Mouse (Mus musculus): ENCODE data around the gene Tbc1d1. TPM values are rescaled to one million over a fixed set of nuclear protein-coding genes. Genes with fewer than 3 reads are reported as not detected.

Tbc1d1 gene
- 17.5 and 18.1 TPM in 2 replicates for polyA plus RNA-seq (2015; fragmentation: Nextera tagmentation; extraction: Ambion mirVana)

DNA sequence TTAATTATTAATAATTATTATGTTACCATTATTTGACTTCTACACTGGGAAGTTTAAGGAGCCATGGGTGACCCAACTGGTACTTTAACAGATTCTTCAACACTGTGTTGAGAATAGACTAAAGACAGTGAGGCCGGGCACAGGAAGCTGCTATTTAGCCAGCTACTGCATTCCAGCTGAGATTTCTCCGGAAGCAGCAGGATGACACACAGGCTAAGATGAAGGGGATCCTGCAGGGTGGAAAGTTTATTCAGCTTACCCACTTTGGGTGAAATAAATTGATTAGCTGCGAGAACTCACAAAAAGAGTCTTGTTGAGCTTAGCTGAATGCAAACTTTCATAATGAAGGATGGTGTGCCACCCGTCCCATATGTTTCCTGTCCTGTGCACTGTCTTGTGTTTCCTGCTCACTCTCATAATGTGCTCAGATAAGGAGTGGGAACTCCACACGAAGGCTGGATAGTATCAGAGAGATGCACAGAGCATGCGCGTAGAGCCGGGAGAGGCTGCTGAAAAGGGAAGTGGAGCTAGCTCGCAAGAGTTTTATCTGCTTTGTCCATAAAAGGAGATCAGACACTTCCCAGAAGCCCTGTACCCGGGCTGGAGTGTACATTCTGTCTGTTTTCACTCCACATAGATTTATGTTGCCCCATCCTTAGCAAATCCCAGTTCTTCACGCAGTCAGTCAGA, at the start of gene Tbc1d1:
Tbc1d1 (plus strand) TSS at position 445 of the 690 bp plus-strand sequence.
- Histone ChIP-seq H3K4me2 (replicated peaks) (peak within 1 kb of the TSS; percentile 32), H3K27me3 (peaks cover 25% of the 10 kb centered on the region), H3K9ac (0 out of 2 replicates have a peak within 1 kb of the TSS, but pooled peaks have one; percentile 15), H3K27ac (replicated peaks) (0 out of 2 replicates have a peak within 1 kb of the TSS, but pooled peaks have one; percentile 22), H3K4me3 (replicated peaks) (0 out of 2 replicates have a peak within 1 kb of the TSS, but pooled peaks have one; percentile 6), H3K36me3 (no peaks in the 10 kb centered on the region), H3K9me3 (replicated peaks) (no peaks in the 10 kb centered on the region), H3K4me1 (peaks cover 17% of the 10 kb centered on the region)
- 32% methylated on average over 11 of the region's 11 CpGs for WGBS
- no peak for ATAC-seq (ENCODE audit: insufficient number of reproducible peaks, low FRiP score, low TSS enrichment, low read depth)

DNA sequence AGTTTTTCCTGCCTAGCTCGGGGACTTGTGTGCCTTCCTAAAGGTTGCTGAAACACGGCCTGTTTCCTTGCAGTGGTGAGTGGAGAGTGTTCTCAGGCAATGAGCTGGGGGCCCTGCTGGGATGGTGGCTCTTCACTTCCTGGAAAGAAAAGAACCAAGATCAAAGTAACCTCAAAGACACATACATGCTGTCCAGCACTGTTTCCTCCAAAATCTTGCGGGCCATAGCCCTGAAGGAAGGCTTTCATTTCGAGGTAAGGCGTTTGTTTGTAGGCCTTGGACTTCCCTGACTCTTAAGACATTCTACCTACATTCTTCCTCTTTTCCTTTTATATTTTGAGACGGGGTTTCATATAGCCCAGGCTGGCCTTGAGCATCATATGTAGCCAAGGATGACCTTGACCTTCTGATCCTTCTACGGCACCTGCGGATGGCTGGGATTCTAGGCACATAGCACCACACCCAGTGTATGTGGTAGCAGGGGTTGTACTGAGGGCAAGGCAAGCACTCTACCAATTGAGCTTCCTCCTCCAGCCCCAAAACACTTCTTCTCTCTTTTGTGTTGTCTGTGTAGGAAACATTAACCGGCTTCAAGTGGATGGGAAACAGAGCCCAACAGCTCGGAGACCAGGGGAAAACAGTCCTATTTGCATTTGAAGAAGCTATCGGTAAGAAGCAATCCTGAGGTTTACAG, 48.4 kb upstream of the Tbc1d1 start:
- no peak for ATAC-seq (ENCODE audit: insufficient number of reproducible peaks, low FRiP score, low TSS enrichment, low read depth)
- Histone ChIP-seq H3K9me3 (replicated peaks) (no peaks in the 10 kb centered on the region), H3K4me2 (replicated peaks) (no peak overlapping the region), H3K9ac (no peak overlapping the region), H3K4me3 (replicated peaks) (no peak overlapping the region), H3K4me1 (no peaks in the 10 kb centered on the region), H3K27ac (replicated peaks) (no peak overlapping the region), H3K36me3 (peaks cover 60% of the 10 kb centered on the region), H3K27me3 (no peaks in the 10 kb centered on the region)
- 91% methylated on average over 11 of the region's 11 CpGs for WGBS

DNA sequence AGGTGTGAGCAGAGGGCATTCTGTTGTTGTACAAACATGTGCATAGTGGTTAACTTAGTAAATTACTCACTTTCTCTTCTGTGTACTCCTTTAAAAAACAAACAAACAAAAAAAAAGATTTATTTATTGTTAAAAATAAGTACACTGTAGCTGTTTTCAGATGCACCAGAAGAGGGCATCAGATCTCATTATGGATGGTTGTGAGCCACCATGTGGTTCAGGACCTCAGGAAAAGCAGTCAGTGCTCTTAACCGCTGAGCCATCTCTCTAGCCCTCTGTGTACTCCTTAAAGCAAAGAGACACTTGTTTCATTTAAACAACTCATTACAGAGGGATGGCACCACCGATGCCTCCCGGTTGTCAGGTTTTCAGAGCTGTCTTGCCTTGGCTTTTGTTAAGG, 46.9 kb upstream of the Tbc1d1 start:
- peaks cover 64% of the 10 kb centered on the region for H3K36me3 ChIP-seq
- no peak overlapping the region for H3K9ac ChIP-seq

DNA sequence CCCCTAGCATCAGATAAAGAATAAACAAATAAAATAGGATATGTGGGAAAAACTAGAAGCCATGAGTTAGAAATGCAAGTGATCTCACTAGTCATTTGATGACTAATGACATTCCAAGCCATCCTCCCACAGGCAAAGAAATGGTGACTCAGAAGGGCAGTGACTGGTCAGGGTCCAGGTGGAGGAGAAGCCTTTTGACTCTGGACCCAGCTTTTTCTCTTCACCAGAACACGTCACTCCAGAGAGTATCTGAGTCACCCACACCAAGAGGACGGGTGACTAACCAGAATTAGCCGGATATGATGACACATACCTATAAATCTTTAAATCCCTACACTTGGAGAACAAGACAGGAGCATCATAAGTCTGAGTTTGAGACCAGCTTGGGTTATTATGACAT, 43.7 kb upstream of the Tbc1d1 start:
- no peak for ATAC-seq (ENCODE audit: insufficient number of reproducible peaks, low FRiP score, low TSS enrichment, low read depth)
- H3K27me3 ChIP-seq: no peaks in the 10 kb centered on the region
- H3K4me1 ChIP-seq: no peaks in the 10 kb centered on the region
- H3K4me2 ChIP-seq (replicated peaks): no peak overlapping the region
- no peak overlapping the region for H3K27ac ChIP-seq (replicated peaks)
- 0 out of 2 replicates have a peak, but pooled peaks cover 9% of the 10 kb centered on the region for H3K9me3 ChIP-seq (replicated peaks)
- WGBS: 74% methylated on average over 3 of the region's 3 CpGs
- H3K36me3 ChIP-seq: peaks cover 74% of the 10 kb centered on the region
- no peak overlapping the region for H3K4me3 ChIP-seq (replicated peaks)
- no peak overlapping the region for H3K9ac ChIP-seq

More for the DNA sequence above, 46.9 kb upstream of the Tbc1d1 start:
- H3K27ac ChIP-seq (replicated peaks): no peak overlapping the region
- 75% methylated on average over 3 of the region's 3 CpGs for WGBS
- no peaks in the 10 kb centered on the region for H3K27me3 ChIP-seq
- ATAC-seq (ENCODE audit: insufficient number of reproducible peaks, low FRiP score, low TSS enrichment, low read depth): no peak
- H3K4me2 ChIP-seq (replicated peaks): no peak overlapping the region
- no peaks in the 10 kb centered on the region for H3K4me1 ChIP-seq
- no peaks in the 10 kb centered on the region for H3K9me3 ChIP-seq (replicated peaks)
- H3K4me3 ChIP-seq (replicated peaks): no peak overlapping the region

DNA sequence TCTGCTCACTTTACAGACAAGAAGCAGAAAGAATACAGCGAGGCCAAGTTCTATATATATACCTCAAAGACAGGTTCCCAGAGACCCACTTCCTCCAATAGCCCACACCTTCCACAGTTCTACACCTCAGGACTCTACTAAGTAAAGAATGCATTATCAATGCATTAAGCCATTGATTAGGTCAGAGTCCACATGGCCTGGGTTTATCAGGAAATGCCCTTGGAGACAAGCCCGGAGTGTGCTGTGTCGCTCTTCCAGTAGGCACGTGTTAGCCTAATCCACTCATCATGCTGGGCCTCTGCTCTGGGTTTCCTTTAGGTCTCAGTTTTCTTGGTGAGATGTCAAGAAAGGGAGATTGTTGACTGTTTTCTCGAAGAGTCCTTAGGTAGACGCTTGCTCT, 41.9 kb upstream of the Tbc1d1 start:
- Histone ChIP-seq H3K9me3 (replicated peaks) (0 out of 2 replicates have a peak, but pooled peaks cover 10% of the 10 kb centered on the region), H3K27me3 (no peaks in the 10 kb centered on the region), H3K4me2 (replicated peaks) (no peak overlapping the region), H3K9ac (no peak overlapping the region), H3K4me3 (replicated peaks) (no peak overlapping the region), H3K4me1 (no peaks in the 10 kb centered on the region), H3K36me3 (peaks cover 63% of the 10 kb centered on the region), H3K27ac (replicated peaks) (no peak overlapping the region)
- ATAC-seq (ENCODE audit: insufficient number of reproducible peaks, low FRiP score, low TSS enrichment, low read depth): no peak
- 94% methylated on average over 6 of the region's 6 CpGs for WGBS

DNA sequence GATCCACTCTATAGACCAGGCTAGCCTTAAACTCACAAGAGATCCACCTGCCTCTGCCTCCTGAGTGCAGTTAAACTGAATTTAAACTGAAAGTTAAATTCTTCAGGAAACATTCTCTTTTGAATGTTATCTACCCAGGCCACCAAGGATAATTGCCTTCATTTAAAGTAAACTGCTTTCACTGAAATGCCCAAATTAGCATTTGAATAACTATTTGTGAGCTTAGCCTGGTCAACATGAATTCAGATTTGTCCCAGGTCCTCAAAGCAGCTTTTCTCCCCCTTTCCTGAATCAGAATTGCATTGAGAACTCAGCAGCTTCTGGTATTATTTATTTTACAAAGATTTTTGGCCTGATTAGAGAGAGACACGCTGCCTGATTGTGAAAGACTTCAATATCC, 38.9 kb upstream of the Tbc1d1 start:
- no peak overlapping the region for H3K4me2 ChIP-seq (replicated peaks)
- H3K27ac ChIP-seq (replicated peaks): no peak overlapping the region
- no peak overlapping the region for H3K4me3 ChIP-seq (replicated peaks)
- no peaks in the 10 kb centered on the region for H3K27me3 ChIP-seq
- WGBS: 79% methylated on average over 1 of the region's 1 CpGs
- H3K4me1 ChIP-seq: no peaks in the 10 kb centered on the region
- no peak overlapping the region for H3K9ac ChIP-seq
- H3K36me3 ChIP-seq: peaks cover 48% of the 10 kb centered on the region
- no peak for ATAC-seq (ENCODE audit: insufficient number of reproducible peaks, low FRiP score, low TSS enrichment, low read depth)
- 0 out of 2 replicates have a peak, but pooled peaks cover 10% of the 10 kb centered on the region for H3K9me3 ChIP-seq (replicated peaks)

DNA sequence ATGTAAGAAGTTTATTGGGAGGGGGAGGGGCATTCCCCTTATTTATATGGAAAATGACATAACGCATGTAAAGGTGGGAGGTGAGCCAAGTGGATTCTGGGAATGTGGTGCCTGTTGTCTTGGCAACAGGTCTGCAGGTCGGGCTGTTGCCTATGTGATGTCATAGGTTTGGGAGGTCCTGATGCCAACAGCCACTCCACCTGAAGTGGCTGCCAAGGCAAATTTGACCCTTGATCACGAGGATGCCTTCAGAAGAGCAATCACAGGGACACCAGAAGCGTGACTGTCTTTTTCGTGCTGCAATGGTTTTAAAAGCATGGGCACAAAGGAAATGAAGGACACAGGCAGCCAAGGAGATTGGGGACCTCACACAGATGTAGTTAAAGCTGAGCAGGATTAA, 30.3 kb upstream of the Tbc1d1 start:
- H3K27ac ChIP-seq (replicated peaks): no peak overlapping the region
- WGBS: 78% methylated on average over 5 of the region's 5 CpGs
- ATAC-seq (ENCODE audit: insufficient number of reproducible peaks, low FRiP score, low TSS enrichment, low read depth): no peak

DNA sequence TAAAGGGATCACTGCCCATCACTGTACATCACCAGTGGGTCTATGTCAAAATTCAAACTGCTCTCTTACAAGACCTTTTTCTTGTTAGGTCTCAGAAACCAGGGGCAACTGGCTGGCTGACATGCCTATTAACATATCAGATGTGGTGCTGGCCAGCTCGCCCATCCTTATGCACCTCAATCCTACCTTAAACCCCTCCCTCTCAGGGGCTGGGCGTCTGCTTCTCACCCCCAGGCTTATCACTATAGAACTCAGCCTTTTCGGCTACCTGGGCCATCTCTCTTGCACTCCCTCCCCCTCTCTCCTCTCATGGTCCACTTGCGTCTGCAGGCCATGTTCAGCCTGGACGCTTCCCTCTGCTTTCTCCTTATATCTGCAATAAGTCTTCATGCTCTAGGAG, 24.6 kb upstream of the Tbc1d1 start:
- Histone ChIP-seq H3K9me3 (replicated peaks) (no peaks in the 10 kb centered on the region), H3K27me3 (no peaks in the 10 kb centered on the region), H3K4me3 (replicated peaks) (no peak overlapping the region), H3K4me2 (replicated peaks) (no peak overlapping the region), H3K36me3 (peaks cover 11% of the 10 kb centered on the region), H3K4me1 (no peaks in the 10 kb centered on the region), H3K27ac (replicated peaks) (no peak overlapping the region), H3K9ac (no peak overlapping the region)
- ATAC-seq (ENCODE audit: insufficient number of reproducible peaks, low FRiP score, low TSS enrichment, low read depth): no peak
- 61% methylated on average over 5 of the region's 5 CpGs for WGBS

More for the DNA sequence above, 30.3 kb upstream of the Tbc1d1 start:
- H3K4me1 ChIP-seq: no peaks in the 10 kb centered on the region
- H3K36me3 ChIP-seq: peaks cover 16% of the 10 kb centered on the region
- H3K27me3 ChIP-seq: no peaks in the 10 kb centered on the region
- H3K4me3 ChIP-seq (replicated peaks): no peak overlapping the region
- no peak overlapping the region for H3K9ac ChIP-seq
- no peak overlapping the region for H3K4me2 ChIP-seq (replicated peaks)
- H3K9me3 ChIP-seq (replicated peaks): no peaks in the 10 kb centered on the region

DNA sequence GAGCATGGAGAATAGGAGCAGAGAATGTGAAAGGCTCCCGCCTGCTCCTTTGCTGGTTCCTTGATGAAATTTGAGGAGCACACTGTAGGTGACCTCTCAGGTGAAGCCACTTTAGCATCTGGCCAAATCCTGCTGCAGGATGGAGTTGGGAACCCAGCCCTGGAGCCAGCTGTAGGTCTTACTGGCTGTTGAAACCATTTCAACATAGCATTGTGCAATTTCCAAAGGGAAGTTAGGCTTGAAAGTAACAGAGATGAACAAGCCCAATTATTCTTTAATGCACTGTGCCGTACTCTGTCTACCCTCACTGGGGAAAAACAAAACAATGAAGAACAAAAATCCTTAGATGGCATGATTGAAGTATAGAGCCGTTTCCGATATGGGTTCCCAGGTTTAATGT, 22.2 kb upstream of the Tbc1d1 start:
- Histone ChIP-seq H3K9ac (no peak overlapping the region), H3K4me3 (replicated peaks) (no peak overlapping the region), H3K4me2 (replicated peaks) (no peak overlapping the region), H3K9me3 (replicated peaks) (no peaks in the 10 kb centered on the region), H3K36me3 (peaks cover 2% of the 10 kb centered on the region; the same call in 1 of the 2 replicates), H3K27me3 (no peaks in the 10 kb centered on the region), H3K4me1 (no peaks in the 10 kb centered on the region), H3K27ac (replicated peaks) (no peak overlapping the region)
- 81% methylated on average over 4 of the region's 4 CpGs for whole genome bisulfite sequencing
- no peak for ATAC-seq (ENCODE audit: insufficient number of reproducible peaks, low FRiP score, low TSS enrichment, low read depth)

DNA sequence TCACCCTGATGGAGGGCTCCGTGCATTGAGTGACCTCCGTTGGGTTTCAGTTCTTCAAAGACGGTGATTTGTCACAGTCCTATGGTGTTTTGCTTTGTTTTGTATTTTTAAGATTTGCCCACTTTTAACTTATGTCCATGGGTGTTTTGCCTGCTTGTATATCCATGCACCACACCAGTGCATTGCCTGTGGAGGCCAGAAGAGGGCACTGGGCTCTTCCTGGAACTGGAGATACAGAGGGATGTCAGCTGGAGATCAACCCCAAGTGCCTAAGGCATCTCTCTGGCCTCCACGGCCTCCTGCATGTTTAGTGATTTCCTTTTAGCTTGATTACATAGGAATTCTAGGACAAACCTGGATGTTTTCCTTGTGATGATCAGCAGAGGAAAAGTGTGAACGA, 19.8 kb upstream of the Tbc1d1 start:
- no peaks in the 10 kb centered on the region for H3K9me3 ChIP-seq (replicated peaks)
- H3K4me3 ChIP-seq (replicated peaks): no peak overlapping the region
- 64% methylated on average over 5 of the region's 5 CpGs for WGBS
- ATAC-seq (ENCODE audit: insufficient number of reproducible peaks, low FRiP score, low TSS enrichment, low read depth): no peak
- no peak overlapping the region for H3K9ac ChIP-seq
- H3K4me1 ChIP-seq: no peaks in the 10 kb centered on the region
- H3K27me3 ChIP-seq: no peaks in the 10 kb centered on the region
- H3K4me2 ChIP-seq (replicated peaks): no peak overlapping the region
- no peaks in the 10 kb centered on the region for H3K36me3 ChIP-seq
- H3K27ac ChIP-seq (replicated peaks): no peak overlapping the region

DNA sequence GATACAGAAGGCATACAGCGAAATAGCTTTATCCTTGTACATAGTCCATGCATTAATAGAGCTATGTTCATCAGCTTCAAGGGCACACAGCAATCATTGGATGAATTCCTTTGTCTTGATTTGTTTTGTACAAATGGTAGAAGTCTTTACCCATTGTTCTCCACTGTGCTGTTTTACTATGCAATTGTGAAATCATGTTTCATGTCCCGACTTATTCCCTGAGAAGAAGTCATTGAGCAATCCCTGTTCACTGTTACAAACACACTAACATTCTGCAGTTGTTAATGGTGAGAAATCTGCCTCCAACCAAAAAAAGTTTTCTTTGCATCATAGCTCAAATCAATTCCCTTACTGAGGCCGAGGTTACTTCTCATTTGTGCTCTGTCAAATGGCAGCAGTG, 15.9 kb upstream of the Tbc1d1 start:
- no peaks in the 10 kb centered on the region for H3K4me1 ChIP-seq
- H3K4me2 ChIP-seq (replicated peaks): no peak overlapping the region
- no peaks in the 10 kb centered on the region for H3K36me3 ChIP-seq
- no peak for ATAC-seq (ENCODE audit: insufficient number of reproducible peaks, low FRiP score, low TSS enrichment, low read depth)
- no peak overlapping the region for H3K9ac ChIP-seq
- no peaks in the 10 kb centered on the region for H3K9me3 ChIP-seq (replicated peaks)
- no peak overlapping the region for H3K27ac ChIP-seq (replicated peaks)
- no peaks in the 10 kb centered on the region for H3K27me3 ChIP-seq
- WGBS: 71% methylated on average over 3 of the region's 3 CpGs
- no peak overlapping the region for H3K4me3 ChIP-seq (replicated peaks)
